Mouse (Mus musculus) NIH3T3 (cell line): ENCODE measurements around the gene Kitl.

Source experiments
- DNase-seq: peaks from one replicate; pipeline ENCODE4 v3.0.0-alpha.2; 2012; ENCODE audit warnings: low read depth

Gene Kitl

DNA sequence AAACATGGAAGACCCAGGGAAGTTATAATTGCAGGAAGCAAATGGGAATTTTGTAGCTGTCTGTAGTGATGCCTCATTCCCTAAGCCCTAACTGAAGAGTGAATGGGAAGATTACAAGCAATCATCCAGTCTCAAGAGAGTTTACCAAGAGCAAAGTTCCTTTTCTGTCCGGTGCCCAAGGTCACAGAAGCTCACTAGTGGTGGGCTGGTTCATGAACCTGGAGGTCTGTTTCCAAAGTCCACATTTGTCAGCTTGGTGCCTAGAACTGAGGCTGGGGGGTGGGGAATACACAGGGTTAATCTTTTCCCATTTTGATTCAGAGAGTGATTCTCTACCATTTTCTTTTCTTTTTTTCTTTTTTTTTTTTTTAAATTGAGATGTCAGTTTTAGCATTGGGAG, 11.3 kb downstream of the Kitl start:
- no peak for DNase-seq

DNA sequence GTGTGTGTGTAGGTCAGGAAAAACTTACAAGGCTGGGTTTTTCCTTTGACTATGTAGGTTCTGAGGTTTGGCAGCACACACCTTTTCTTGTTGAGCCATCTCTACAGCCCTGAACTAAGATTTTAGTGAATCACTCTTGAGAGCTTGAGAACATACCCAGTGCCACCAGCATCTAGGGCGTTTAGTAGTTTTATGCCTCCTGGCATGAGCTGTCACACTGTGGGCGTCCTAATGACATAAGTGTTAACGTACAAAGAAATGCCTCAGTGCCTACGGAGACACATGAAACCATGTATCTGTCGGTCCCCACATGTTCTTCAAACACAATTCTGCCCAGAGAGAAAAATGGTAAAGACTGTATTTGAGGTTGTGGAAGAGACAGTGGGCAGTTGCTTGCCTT, 15.0 kb downstream of the Kitl start:
- DNase-seq = no peak

DNA sequence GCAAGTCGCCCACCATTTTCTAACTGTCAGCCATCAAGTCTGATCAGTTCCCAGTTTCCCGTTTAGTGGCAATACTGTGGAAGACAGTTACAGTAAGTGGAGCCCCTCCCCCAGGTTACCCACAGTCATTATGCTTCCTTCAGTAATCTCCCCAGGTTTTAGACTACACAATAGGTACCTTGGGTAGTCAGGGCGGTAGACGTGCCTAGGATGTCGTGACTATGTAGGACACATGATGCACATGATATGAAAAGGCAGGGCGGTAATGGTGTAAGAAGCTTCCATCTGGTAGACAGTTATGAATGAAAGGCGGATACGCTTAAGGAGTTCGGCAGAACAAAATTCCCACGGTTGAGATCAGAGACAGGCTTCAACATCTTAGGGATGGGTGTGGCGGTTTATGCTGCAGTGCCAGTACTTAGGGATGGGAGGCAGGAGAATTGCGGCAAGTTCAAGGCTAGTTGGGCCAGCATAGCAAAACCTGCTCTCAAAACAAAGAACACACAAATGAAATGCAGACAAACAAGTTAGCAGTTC, 15.6 kb downstream of the Kitl start:
- no peak for DNase-seq

DNA sequence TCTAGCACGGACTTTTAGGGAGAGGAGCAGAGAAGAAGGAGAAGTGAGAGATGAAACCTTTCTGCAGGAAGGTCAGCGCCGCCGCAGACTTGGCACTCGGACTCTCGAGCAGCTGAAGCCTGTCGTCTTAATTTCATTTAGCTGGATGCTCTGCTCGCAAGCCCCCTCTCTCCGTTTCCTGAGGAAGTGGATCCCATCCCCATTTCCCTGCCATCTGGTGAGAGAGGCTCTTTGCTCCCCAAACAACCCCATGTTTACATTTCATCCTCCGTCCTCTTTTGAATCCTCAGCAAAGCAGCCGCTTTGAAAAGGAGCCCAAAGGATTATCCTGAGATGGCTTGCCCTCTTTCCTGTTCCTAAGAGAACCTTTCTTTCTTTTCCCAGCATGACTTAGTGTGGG, 16.2 kb downstream of the Kitl start:
- DNase-seq = no peak

DNA sequence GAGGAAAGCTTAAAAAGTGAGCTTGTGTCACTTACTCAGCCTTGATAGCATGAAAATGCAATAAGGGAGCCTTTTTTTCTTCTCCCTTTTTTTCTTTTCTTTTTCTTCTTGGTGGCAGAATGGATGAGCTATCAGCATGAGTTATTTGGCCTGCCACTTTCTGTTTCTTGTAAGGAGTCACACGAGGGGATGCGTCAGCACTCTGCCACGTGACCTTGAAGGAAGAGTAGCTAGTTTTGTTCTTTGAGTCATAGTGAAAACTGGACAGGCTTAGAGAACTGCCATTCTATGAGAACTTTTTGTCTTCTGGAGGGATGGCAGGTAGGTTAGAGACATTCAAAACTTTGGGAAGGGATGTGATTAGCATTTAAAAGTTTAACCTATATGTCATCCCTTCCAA, 17.1 kb downstream of the Kitl start:
- peak; percentile 87 for DNase-seq

DNA sequence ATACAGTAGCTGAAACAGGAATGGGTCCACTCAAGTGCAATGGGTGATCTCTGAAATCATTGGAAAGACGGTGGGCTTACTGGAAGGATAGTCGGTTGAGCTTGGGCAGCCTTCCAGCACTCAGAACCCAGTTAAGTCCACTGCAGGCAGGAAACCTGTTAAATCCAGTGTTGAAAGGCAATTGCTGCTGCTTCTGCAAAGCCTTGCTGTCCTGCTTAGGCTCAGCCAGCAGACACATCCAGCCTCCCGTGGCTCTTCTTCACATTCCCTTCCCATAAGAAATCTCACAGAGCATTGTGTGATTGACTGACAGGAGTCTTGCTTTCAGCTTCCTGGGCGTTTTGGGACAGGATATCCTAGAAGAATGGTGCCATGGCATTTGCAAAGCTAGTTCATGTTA, 20.6 kb downstream of the Kitl start:
- DNase-seq = no peak

DNA sequence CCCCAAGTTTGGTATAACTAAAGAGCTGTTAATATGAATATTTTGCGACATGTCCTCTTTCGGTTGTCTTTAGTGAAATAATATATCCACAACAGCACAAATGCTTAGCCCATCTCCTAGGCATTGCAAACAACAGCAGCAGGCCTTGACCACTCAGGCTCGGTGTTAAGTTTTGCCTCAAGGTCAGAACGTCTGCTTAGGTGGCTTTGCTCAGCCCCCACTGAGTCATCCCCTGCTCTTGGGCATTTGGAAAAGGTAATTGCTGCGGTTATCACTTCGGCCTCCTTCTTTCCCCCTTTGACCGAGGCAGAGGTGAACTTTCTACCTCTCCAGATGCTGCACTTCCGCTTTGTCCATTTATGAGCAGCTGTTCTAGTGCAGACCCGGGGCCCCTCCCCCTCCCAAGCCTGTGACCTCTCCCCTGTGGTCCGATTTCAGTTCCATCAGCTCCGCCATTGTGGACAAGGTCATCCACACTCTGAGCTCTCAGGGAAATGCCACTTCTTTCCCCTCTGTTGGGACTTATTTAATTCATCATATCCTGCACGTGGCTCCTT, 23.0 kb downstream of the Kitl start:
- DNase-seq = no peak

DNA sequence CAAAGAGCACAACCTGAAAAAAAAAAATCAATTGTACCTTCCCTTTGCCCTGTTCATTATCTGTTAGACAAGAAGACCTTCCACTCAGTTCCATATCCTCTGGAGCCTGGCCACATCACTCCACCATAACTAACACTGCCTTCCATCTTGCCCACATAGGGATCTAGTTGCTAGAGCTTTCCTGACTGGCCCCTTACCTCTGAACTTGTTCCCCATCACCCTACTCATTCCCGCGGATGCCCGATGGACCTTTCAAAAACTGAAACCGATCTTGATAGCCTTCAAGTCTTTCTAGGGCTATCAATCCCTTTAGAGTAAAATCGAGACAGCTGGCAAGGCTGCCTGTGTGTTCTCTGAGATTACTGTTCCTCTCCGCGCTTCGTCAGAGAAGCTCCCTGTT, 23.6 kb downstream of the Kitl start:
- DNase-seq = no peak

DNA sequence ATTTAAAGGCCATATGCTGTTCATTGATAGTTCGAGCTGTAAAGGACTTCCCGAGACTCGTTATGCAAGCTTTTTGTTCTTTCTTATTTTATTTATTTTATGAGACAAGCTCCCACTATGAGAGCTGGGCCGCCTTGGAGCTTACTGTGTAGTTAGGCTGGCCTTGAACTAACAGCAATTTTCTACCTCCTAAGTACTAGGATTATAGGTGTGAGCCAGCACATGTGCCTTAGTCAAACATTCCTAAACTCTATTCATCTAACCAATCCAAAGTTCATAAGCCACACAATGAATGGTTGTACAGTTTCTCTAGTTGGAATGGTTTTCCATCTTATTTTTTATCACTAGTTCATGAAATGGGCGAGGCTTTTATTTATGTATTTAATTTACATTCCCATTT, 28.3 kb downstream of the Kitl start:
- no peak for DNase-seq

DNA sequence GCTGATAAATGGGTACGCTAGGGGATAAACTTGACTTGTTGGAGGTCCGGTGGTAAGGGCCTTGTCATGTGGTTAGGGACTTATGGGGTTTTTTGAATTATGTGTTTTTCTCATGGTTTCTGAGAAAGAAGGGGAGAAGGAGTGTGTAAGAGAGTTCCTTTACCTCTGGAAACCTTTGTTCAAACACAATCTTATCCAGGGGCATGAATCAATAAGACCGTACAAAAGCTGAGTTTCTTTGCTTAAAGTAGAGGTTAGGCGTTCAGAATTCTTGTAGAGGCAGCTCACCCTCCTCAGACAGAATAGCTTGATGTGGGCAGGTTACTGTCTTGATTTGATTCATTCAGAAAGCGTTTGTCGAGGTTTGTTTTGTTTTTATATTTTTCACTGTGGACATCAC, 28.7 kb downstream of the Kitl start:
- DNase-seq = no peak

DNA sequence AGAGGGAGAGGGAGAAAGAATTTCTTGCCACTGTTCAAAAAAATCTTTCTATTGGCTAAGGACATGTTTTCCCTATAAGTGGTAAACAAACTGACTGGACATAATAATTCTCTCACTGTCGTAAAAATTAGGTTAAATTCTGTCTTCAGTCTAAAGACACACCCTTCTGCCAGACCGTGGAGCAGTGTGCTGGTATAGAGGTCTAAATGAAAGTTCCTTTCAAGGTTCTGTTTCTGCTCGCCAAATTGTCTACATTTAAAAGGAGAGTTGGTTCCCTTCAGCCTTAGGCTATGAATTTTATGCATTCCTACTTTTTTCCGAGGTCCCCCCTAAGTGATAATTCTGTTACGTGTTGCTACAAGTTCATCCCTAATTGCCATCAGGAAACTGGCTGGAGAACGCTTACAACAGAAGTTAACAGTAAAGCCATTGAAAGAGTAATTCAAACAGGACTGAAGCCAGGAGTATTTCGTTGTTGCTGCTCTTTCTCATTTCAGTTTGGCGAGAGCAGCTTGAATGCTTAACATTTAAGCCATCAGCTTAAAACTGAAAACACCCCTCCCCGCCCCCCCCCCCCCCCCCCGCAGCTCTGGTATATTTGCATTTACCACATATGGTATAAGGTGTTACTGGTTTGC, 35.8 kb downstream of the Kitl start:
- DNase-seq = no peak

DNA sequence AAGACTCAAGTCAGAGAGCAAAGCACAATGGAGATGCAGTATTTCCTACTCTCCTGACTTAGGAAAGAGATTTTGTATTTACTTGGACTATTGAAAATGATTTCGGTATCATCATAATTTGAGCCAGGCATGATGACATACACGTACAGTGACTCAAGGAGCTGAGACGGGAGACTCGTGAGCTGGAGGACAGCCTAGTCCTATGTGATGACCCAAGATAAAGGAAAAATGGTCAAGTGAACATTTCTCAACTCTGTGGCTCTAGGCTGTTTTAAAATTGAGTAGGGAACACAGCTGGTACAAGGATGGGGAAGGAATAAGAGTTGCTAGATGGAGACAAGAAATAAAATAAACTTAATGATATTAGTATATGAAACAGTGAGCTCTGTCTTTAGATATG, 37.0 kb downstream of the Kitl start:
- DNase-seq = peak; percentile 73

DNA sequence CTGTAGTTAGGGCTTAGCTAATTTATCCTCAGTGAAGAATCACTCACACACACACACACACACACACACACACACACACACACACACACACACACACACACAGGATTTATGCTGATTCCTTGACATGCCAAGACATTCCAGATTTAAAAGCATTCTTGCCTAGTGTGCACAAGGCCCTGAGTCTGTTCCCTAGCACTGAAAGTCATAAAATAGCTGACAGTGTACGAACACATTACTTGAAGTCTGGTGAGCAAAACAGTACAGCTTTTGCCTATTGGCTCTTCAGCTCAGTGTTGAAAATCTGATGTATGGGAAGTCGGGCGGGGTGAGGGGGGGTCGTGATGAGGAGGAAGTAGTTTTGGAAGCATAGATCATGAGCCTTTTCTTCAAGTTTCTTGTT, 37.5 kb downstream of the Kitl start:
- no peak for DNase-seq

DNA sequence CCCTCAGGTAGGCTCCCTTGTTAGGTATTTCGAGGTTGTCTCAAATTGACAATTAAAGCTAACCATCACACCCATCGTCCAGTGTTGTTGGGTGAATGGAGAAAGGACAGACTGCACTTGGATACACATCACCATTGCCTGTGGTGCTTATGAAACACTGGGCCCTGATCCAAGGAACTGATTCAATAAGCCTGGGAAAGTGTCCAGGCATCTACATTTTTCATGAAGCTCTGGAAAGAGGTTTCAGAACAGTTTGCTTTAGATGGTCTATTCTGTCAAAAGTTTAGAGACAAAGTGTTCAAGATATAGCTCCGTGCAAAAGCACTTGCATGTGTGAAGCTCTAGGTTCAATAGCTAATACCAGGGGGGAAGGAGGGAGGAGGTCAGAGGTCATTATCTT, 38.6 kb downstream of the Kitl start:
- peak; percentile 92 for DNase-seq

DNA sequence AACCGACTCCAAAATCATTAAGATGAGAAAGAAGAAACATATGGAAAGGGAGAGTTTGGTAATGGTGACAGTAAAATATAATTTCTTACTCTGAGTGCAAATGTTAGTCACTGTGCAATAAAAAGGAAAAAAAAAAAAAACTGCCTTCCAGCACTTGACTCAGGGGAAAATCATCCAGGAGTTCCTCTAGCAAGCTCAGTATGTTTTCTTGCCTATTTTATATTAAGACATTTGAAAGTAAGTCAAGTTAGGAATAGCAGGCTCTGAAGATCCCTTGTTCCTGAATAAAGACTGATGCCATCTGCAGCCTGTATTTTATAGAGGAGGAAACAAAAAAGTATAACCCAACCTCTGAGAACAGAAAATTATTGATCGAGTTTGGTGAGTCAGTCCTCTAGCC, 39.7 kb downstream of the Kitl start:
- DNase-seq = no peak

DNA sequence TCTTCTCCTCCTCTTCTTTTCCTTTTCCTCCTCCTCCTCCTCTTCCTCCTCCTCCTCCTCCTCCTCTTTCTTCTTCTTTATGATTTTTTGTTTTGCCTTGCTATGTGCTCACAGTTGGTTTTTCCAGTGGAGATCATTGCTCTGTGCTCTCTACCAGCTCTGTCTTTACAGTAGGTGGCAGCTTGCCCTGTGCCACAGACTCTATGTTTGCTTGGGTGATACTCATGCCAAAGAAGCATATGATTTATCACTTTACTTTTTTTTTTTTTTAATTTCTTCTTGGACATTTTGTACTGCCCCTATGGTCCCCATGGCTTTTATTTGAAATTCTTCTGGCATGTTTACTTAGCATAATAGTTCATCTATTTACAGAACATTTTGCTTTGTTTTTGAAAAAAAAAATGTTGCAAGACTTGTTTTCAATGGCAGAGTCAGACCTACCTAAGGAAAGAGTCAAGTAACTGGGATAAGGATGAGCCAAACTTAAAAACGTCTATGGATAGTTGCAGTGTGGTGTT, 41.7 kb downstream of the Kitl start:
- DNase-seq = no peak

DNA sequence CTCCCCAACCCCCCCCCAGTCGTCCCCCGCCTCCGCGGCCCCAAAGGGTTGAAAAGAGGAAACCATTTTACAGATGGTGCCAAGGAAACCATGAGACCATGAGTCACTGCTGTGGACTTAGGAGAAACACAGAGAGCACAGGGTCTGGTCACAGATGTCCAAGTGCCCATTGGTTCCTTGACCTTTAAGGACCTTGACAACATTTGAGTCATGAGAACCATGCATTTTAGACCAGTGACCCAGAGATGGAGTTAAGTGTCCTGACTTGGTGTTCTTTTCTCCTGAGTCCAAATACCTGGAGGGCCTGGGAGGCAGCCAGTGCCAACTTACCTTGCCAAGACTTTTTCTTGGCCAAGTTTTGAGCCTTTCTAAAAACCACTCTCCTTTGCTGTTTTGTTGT, 43.9 kb downstream of the Kitl start:
- DNase-seq = peak; percentile 57

DNA sequence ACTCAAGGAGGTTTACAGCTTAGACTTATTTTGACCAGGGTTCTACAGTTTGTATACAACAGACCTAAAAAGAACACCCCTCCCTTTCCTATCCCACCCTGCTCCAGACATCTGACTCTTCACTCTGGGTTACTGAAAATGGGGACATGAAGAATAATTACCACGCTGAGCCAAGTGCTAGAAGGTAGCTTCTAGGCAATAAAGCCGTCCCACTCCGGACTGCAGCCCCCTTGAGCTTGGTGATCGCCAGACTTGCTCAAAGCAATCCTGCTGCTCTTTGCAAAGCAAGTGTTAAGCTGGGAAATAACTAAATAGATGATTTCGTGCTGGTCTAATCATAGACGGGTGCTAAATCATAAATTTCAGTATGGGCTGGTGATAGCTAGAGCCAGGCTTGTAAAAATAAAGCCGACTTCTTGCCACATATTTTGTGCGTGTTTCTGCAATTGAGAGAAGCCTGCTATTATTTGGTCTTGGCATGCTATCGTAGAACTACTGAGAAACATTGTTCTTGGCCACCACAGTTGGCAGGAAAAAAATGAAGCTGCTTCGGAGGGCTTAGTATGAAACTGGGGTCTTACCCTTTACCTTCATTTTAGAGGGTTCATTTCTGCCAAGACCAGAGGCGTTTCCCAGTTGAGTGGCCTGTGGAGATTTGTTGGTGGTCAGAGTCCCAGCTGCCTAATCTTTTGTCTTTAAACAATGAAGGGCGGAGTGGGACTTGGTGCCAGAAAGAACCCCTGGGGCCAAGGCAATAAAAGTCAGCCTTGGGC, 50.3 kb downstream of the Kitl start:
- peak; percentile 67 for DNase-seq

DNA sequence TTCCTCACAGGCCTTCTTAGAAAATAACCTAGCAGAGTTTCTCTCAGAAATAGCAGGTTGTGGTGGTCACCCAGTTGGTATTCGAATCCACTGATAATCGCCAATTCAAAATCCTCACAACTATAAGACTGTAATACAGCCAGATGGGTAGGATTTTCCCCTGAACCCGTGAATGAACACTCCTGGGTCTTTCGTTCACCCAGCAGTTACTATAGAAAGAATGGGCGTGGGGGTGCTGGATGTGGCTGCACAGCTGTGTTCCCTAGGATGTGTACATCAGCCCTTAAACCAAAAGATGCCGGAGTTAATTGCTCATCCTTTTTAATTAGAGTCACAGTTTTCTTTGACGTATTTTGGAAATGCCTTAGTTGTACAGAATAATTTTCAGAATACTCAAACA, 50.9 kb downstream of the Kitl start:
- DNase-seq = no peak

DNA sequence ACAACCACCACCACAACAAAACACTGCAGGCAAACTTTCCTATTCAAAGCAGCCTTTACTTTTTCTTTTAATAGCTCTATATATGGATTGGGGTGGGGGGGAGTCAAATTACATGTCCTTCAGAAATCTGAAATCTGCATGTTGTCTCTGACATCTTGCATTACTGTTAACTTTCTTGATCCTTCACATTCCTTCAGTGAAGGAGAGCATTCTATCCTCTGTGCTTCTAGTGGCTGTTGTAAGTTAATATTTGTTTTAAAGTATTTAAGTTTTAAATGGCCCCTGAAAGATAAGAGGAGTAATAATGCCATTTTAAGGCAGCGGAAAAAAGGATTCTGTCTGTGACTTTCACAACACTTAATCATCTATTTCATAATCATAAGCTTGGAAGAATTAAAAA, 57.2 kb downstream of the Kitl start:
- DNase-seq = no peak

DNA sequence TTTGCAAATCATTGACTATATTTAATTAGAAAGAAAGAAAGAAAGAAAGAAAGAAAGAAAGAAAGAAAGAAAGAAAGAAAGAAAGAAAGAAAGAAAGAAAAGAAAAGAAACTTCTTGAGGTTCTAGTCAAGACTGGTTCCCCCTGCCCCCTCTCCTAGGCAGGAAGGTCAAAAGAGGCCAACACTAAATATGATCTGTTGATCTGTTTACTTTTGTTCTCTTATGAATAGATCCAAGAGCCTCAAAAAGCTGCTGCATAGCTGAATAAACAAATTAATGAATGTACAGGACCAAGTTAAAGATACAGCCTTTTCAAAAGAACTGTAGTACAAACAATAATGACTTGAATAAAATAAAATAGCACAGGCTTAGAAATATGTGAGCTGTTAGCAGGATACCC, 57.7 kb downstream of the Kitl start:
- DNase-seq = no peak

DNA sequence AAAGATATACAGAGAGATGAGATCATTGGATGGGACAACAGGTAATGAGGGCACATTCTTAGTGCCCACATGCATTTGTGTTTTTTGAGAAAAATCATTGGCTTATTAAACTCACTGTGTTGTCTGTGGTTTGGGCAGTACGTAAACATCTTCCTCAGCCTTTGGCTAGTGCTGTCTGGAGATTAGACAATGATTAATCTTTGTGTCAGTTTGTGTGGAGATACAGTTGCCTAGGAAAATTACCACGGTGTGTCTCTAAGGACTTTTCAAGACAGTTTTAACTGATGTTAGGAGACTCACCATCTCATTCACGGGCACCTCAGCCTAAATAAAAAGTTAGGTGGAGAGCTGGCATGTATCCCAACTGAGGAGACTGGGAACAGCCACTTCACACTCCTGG, 85.7 kb downstream of the Kitl start:
- DNase-seq = peak; percentile 11

DNA sequence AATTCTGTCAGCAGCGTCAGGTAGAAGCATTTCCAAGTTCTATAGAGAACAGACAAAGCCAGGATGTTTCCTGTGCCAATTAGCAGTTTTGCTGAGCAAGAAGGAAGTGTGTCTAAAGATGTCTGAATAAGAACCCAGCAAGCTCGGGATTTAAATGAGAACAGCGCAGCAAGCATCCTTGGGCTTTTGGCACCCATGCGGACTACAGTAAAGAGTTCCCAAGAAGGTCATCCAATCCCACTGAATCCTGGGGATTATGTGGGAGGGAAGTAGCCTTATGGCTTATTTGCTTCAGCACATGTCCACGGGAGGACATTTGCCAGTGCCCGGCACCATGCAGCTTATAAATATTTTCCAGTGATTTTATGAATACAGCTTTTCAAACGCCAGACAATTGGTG, 95.8 kb downstream of the Kitl start:
- no peak for DNase-seq
